Mouse (Mus musculus) fibroblast of lung, adult 2 months (primary cell): ENCODE data around the gene Meis3.

Experiments
- DNase-seq: peaks from one replicate; pipeline ENCODE4 v3.0.0-alpha.2; 2011; ENCODE audit warnings: low read depth

Meis3 gene

GRCm38 (mm10) chr7:16174597-16175541, at the start of gene Meis3:
TSS of gene Meis3 (plus strand) at chr7:16175090.
- no peak for DNase-seq

GRCm38 (mm10) chr7:16125829-16126228, 49.1 kb upstream of the Meis3 start:
- no peak for DNase-seq

GRCm38 (mm10) chr7:16128344-16128743, 46.5 kb upstream of the Meis3 start:
- no peak for DNase-seq

- no peak for DNase-seq
Observed at GRCm38 (mm10) chr7:16128899-16129298, 46.0 kb upstream of the Meis3 start.

- no peak for DNase-seq
Observed at GRCm38 (mm10) chr7:16129421-16129845, 45.5 kb upstream of the Meis3 start, which contains the start of gene Slc8a2. TSS of gene Slc8a2 (plus strand) at chr7:16129826.

GRCm38 (mm10) chr7:16129846-16130691, 44.8 kb upstream of the Meis3 start:
- no peak for DNase-seq

GRCm38 (mm10) chr7:16130956-16131634, 43.8 kb upstream of the Meis3 start:
- DNase-seq, result no peak

- DNase-seq, result no peak
Observed at GRCm38 (mm10) chr7:16132161-16132581, 42.7 kb upstream of the Meis3 start.

- DNase-seq, result no peak
Observed at GRCm38 (mm10) chr7:16132926-16133325, 42.0 kb upstream of the Meis3 start.

GRCm38 (mm10) chr7:16133691-16134090, 41.2 kb upstream of the Meis3 start:
- no peak for DNase-seq

- DNase-seq, result no peak
Observed at GRCm38 (mm10) chr7:16134951-16135392, 39.9 kb upstream of the Meis3 start.

GRCm38 (mm10) chr7:16146489-16147410, 28.1 kb upstream of the Meis3 start:
- DNase-seq, result no peak

GRCm38 (mm10) chr7:16147643-16148042, 27.2 kb upstream of the Meis3 start:
- DNase-seq, result no peak

- DNase-seq, result no peak
Observed at GRCm38 (mm10) chr7:16149241-16149640, 25.6 kb upstream of the Meis3 start.

GRCm38 (mm10) chr7:16150191-16151145, 24.4 kb upstream of the Meis3 start:
- no peak for DNase-seq

GRCm38 (mm10) chr7:16153522-16153921, 21.4 kb upstream of the Meis3 start:
- no peak for DNase-seq

- no peak for DNase-seq
Observed at GRCm38 (mm10) chr7:16155132-16155872, 19.6 kb upstream of the Meis3 start.

GRCm38 (mm10) chr7:16156105-16156714, 18.7 kb upstream of the Meis3 start:
- no peak for DNase-seq

GRCm38 (mm10) chr7:16158735-16159134, 16.2 kb upstream of the Meis3 start:
- DNase-seq, result no peak
